Mouse (Mus musculus) cerebellum, adult 2 months (tissue): ENCODE measurements around the gene Fuz. TPM values are rescaled to one million over a fixed set of nuclear protein-coding genes. Genes with fewer than 3 reads are reported as not detected.

ENCODE experiments used
- DNase-seq, 2 experiments: peaks; one replicate each; pipeline ENCODE4 v3.0.0; 2021
- H3K27ac ChIP-seq: fragments of 200-500 bp; 2 replicates; pipeline ENCODE4 v1.5.1; 2012; ENCODE audit warnings: low read length, control low read depth, inconsistent platforms; ENCODE audit not compliant: insufficient read depth
- H3K27me3 ChIP-seq: fragments of 200-500 bp; 2 replicates; pipeline ENCODE4 v1.6.1; 2012; ENCODE audit warnings: inconsistent platforms, mild to moderate bottlenecking, low read length, moderate library complexity; ENCODE audit not compliant: control insufficient read depth, insufficient read depth
- H3K4me1 ChIP-seq: fragments of 200-500 bp; 2 replicates; pipeline ENCODE4 v1.6.1; 2011; ENCODE audit warnings: low read length; ENCODE audit not compliant: control insufficient read depth, insufficient read depth
- H3K4me3 ChIP-seq: fragments of 200-500 bp; replicated peaks from 2 replicates; pipeline ENCODE3; 2011; ENCODE audit warnings: mild to moderate bottlenecking, low read depth, low read length, control low read depth; ENCODE audit not compliant: insufficient read depth
- CTCF ChIP-seq: fragments of 200-500 bp; IDR thresholded peaks from 2 replicates; pipeline ENCODE4 v1.5.1; 2011; ENCODE audit warnings: low read depth, mild to moderate bottlenecking, control low read depth, low read length, moderate library complexity, borderline replicate concordance; ENCODE audit not compliant: insufficient read depth
- POLR2A ChIP-seq: fragments of 200-500 bp; IDR thresholded peaks from 2 replicates; pipeline ENCODE4 v1.6.1; 2011; ENCODE audit warnings: low read length, control low read depth, borderline replicate concordance; ENCODE audit not compliant: insufficient read depth
- WGBS: fragments of 180-500 bp; shearing (Covaris S2); methylation state at CpG from one replicate; pipeline ENCODE4 v1.1.7; 2018; 5-methylcytosine and 5-hydroxymethylcytosine counted together
- polyA plus RNA-seq: library from polyadenylated mRNA; depleted of rRNA; stranded (reverse); fragments of >200 nt; gene quantifications from 2 replicates; pipeline ENCODE4 v1.2.3, GENCODE M21; 2012; rRNA removed

The Fuz gene
- polyA plus RNA-seq = 29.0 and 31.9 TPM in 2 replicates

DNA sequence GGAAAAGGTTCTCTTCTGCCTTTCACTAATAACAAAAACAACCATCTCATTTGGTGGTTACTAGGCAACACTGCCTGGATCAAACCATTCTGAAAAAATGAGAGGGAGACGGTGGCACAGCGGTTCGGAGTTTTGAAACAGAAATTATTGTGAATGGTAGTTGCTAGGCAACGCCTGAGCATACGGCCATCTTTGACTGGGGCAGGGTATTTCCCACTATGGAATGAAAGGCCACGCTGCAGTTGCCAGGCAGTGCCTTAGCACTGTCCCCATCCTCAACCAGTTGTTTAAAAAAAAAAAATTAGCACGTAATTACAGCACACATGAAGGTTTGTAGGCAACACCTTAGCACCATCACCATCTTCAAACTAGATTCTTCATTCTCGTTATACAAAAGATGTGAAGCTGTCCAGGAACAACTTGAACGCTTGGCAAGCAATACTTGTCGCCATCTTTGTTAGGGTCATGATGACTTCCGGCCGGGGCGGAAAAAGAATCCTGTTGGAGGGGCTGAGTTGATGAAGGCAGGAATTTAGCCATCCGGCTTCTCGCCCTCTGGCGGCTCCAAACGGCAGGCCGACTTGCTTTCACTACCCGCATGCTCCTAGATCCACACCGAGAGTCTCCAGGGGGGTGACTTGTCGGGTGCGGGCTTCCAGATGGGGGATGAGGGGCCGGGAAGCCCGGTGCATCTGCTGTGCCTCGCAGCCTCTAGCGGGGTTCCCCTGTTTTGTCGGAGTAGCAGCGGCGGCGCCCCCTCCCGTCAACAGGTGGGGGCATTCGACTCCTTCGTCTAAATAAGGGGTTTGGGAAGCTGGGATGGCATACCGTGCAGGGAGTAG lies at the start of gene Fuz:
Gene Fuz, plus strand, starts transcription at position 487 of the 842 bp plus-strand sequence.
- peak within 1 kb of the TSS; percentile 66 for H3K4me3 ChIP-seq
- TF ChIP-seq POLR2A = peak; percentile 50; the same call in 1 of the 2 replicates
- TF ChIP-seq CTCF = peak; percentile 63; the same call in 1 of the 2 replicates
- H3K4me1 ChIP-seq = peaks cover 18% of the 10 kb centered on the region
- WGBS = under 1% methylated on average over 34 of the region's 34 CpGs
- peak; percentile 91 to 94 for DNase-seq
- peak within 1 kb of the TSS; percentile 14; the same call in 1 of the 2 replicates for H3K27ac ChIP-seq
- H3K27me3 ChIP-seq = no peaks in the 10 kb centered on the region

DNA sequence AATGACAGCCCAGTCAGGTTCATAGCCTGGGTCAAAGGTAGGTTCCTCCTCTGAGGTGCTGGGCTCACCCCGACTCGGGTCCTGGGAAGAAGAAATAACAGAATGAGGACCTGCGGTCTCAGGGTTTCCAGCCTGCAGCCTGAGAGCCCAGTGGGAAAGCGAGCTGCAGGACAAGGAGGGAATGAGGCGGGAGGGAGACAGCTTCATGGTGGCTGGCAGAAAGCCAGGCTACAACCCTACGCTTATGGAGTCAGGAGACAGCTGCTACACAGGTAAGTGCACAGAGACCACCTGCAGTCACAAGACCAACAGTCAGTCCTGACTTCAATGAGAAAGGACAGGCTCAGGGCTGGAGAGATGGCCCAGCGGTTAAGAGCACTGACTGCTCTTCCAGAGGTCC lies 49.1 kb upstream of the Fuz start:
- Histone ChIP-seq H3K4me3 (no peak overlapping the region), H3K4me1 (0 out of 2 replicates have a peak, but pooled peaks cover 7% of the 10 kb centered on the region), H3K27me3 (no peaks in the 10 kb centered on the region), H3K27ac (no peak overlapping the region)
- peak in 1 of 2 experiments; percentile 28 for DNase-seq
- TF ChIP-seq POLR2A = no peak
- no peak for TF ChIP-seq CTCF
- WGBS = 69% methylated on average over 7 of the region's 7 CpGs

DNA sequence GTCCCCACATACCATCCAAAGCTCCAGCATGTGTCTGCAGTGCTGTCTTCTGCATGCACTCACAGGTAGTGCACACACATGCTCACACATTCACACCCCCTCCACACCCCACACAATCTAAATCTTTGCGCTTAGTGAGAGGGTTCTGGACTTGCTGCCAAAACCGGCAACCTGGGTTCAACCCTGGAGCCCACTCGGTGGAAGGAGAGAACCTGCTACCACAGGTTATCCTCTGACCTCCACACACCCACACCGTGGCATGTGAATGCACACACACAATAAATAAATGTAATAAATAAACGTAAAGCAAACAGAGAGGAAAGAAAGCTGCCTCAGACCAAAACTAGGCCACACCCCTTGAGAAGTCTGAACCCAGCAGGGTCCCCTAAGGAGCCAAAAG lies 48.1 kb upstream of the Fuz start:
- TF ChIP-seq CTCF (no peak), POLR2A (no peak)
- Histone ChIP-seq H3K4me1 (peaks cover 9% of the 10 kb centered on the region; the same call in 1 of the 2 replicates), H3K4me3 (peak overlapping the region; percentile 75), H3K27me3 (no peaks in the 10 kb centered on the region), H3K27ac (no peak overlapping the region)
- peak in 1 of 2 experiments; percentile 40 for DNase-seq
- WGBS = 64% methylated on average over 5 of the region's 5 CpGs

DNA sequence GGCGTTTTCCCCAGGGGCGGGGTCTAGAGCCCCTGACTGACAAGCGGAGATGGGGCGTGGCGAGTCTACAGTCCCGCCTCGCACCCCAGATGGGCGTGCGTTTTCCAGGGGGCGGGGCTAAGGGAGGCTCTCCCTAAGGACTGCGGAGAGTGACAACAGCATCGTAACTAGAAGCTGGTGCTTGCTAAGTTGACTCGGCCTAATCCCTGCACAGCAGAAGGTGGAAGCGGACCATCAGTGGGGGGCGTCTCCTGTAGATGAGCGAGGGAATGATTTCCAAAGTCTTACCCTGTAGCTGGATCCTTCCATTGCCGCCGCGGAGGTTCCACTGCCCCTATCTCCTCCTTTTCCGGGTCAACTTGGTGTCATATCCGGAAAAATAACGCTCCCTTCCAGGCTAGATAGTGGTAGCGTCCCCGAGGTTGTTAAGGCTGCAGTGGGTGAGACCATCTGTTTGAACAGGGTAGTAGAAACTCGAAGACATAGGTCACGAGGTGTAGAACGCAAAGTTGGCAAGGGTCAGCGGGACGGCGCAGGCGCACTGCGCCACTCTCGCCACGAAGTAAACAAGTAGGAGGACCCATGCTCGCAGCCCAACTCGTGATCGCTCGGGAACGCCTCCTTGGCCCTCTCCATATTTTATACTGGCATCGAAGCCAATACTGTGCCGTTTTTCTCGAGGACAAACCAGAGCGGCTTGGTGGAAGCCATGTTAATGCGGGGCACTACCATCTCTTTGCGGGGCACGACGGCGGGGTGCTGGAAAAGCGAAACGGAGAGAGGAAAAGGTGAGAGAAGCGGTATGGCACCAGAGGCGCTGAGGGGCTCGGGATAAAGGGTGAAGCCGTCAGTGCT lies 47.1 kb upstream of the Fuz start, which contains the start of the genes Akt1s1 and Tbc1d17:
Gene Akt1s1, plus strand, starts transcription at position 431 of the 855 bp plus-strand sequence.
Gene Tbc1d17, minus strand, starts transcription at position 519 of the 855 bp plus-strand sequence.
- Histone ChIP-seq H3K27me3 (no peaks in the 10 kb centered on the region), H3K4me3 (peak within 1 kb of the TSS; percentile 75), H3K4me1 (peaks cover 9% of the 10 kb centered on the region; the same call in 1 of the 2 replicates), H3K27ac (peak within 1 kb of the TSS; percentile 96)
- WGBS = under 1% methylated on average over 54 of the region's 54 CpGs
- DNase-seq = peak; percentile 100
- peak; percentile 73; the same call in 1 of the 2 replicates for TF ChIP-seq POLR2A
- TF ChIP-seq CTCF = no peak

DNA sequence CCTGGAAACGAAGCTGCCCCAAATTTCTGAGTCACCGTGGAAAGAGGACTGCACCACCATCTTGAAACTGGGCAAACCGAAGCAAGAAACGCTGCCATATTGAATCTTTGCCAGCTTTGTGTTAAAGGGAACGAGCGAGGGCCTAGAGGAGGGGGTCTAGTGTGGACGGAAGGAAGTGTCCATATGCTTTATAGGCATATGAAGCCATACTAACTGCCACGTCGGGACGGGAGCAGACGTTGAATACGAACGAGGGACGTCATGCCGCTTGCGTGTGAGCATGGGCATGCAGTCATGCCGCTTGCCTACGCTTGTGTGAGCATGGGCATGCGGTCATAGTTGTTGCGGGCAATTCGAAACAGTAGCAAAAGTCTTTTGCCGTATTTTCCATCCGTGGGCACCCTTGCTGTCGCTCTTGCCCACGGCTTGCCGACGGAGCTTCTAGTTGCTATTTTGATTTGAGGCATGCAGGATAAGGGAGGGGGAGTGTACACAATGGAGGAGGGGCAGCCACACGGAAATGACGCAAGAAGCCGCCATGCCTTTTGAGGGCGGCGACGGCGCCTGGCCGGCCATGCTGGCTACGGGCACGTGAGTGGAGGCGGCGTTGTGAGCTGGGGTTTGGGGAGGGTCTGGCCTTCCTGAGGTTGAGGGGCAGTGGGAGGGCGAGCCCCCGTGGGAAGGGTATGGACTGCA lies 46.3 kb upstream of the Fuz start:
- TF ChIP-seq CTCF (no peak), POLR2A (peak; percentile 53; the same call in 1 of the 2 replicates)
- peak overlapping the region; percentile 96 for H3K27ac ChIP-seq
- WGBS = under 1% methylated on average over 41 of the region's 41 CpGs

DNA sequence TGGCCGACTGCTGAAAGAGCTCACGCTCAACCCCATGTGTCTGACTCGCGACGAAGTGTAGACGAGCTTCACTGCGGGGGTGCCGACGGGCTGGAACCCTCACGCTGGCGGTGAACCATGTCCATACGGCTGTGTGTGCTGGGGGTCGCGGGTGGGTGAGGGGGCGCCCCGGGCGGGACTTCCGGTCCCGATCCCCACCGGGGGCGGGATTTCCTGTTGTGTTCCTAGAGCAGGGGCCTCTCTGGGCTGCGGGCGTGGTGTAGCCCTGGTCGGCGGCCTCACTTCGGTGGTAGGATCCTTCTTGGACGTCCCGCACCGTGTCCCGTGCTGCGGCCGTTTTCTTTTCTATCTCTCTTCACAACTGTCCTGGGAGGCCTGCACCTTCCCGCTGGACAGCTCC lies 45.7 kb upstream of the Fuz start:
- no peak for TF ChIP-seq POLR2A
- no peak for TF ChIP-seq CTCF
- 2% methylated on average over 33 of the region's 33 CpGs for WGBS
- H3K4me1 ChIP-seq = peaks cover 9% of the 10 kb centered on the region; the same call in 1 of the 2 replicates
- DNase-seq = no peak
- peak overlapping the region; percentile 96 for H3K27ac ChIP-seq
- H3K27me3 ChIP-seq = no peaks in the 10 kb centered on the region
- peak overlapping the region; percentile 75 for H3K4me3 ChIP-seq

More for the DNA sequence above, 46.3 kb upstream of the Fuz start:
- H3K4me3 ChIP-seq = peak overlapping the region; percentile 75
- DNase-seq = peak; percentile 92
- peaks cover 9% of the 10 kb centered on the region; the same call in 1 of the 2 replicates for H3K4me1 ChIP-seq
- H3K27me3 ChIP-seq = no peaks in the 10 kb centered on the region
